Mouse (Mus musculus): Measurements from ENCODE around the gene Zfp512.

DNA sequence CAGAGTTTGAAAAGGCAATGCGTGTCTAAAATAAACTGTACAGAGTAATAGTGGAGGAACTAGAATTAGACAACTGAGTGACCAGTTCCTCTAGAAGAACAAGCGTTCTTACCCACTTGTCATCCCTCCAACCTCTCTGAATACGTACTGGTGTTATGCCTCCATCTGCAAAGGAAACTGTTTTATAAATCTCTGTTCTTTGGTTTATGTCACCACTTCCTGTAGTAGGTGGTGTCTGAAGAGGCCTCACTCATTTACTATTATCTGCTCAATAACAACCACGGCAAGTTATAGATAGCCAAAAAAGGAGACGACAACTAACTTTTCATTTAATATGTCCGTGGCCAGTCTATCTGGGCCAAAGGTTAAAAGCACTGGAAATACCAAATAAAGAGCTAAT, 68.3 kb downstream of the Zfp512 start:
- no peak for TF ChIP-seq CTCF (conservative IDR thresholded peaks at IDR 0.05; ENCODE audit: insufficient read depth, insufficient read length, low read depth, low read length)
- TF ChIP-seq POLR2A (IDR thresholded peaks at IDR 0.05; ENCODE audit: low read depth, low read length) = no peak

Data from kidney, adult 2 months (tissue).